ENCODE assay signal across 24 mouse cellular contexts in genomic region chr9:81217938-81218337, GRCm38 (mm10).
DNase-seq lines count a peak whose midpoint lies in the region; ATAC-seq and TF ChIP-seq lines count a peak whose summit lies in the region.
"Had no signal": no experiment of that assay in that cellular context is flagged by ENCODE, and none has a peak within 500 bp of the region (broad histone marks: within the 10 kb centered on the region; RNA-seq: fewer than 3 reads in every experiment).

No protein-coding gene starts in this region.

- no peaks in the 10 kb centered on the region for H3K79me2 ChIP-seq in MEL (ENCODE audit: control insufficient read depth, insufficient read depth, low read length, poor library complexity)

- H3K9ac ChIP-seq in intestine, postnatal 0 days (ENCODE audit: low read depth, low read length): no peak overlapping the region
- no peak overlapping the region for H3K9ac ChIP-seq in intestine, embryonic 15.5 days
- H3K9ac ChIP-seq in lung, embryonic 14.5 days: no peak overlapping the region
- no peak overlapping the region for H3K9ac ChIP-seq in MEL (ENCODE audit: control insufficient read depth, low read depth, low read length, poor library complexity, severe bottlenecking)
- H3K9ac ChIP-seq: embryonic facial prominence, embryonic 13.5 days; forebrain, embryonic 12.5 days; heart, embryonic 15.5 days; hindbrain, embryonic 14.5 days had no signal

- H3K4me1 ChIP-seq in intestine, postnatal 0 days (replicated peaks; ENCODE audit: control insufficient read depth, insufficient read depth, low read length): no peaks in the 10 kb centered on the region
- H3K4me1 ChIP-seq in intestine, embryonic 15.5 days (replicated peaks): no peaks in the 10 kb centered on the region
- H3K4me1 ChIP-seq in lung, embryonic 14.5 days (ENCODE audit: insufficient read depth): no peaks in the 10 kb centered on the region
- no peaks in the 10 kb centered on the region for H3K4me1 ChIP-seq in MEL (ENCODE audit: control insufficient read depth in 1 of 2, insufficient read depth in 2 of 2, low read length in 2 of 2)
- H3K4me1 ChIP-seq: embryonic facial prominence, embryonic 13.5 days; heart, embryonic 10.5 days; heart, embryonic 15.5 days had no signal

- H3K9me3 ChIP-seq in intestine, postnatal 0 days (ENCODE audit: control insufficient read depth): no peaks in the 10 kb centered on the region
- no peaks in the 10 kb centered on the region for H3K9me3 ChIP-seq in intestine, embryonic 15.5 days
- H3K9me3 ChIP-seq in lung, embryonic 14.5 days (ENCODE audit: low read depth, low read length): no peaks in the 10 kb centered on the region
- no peaks in the 10 kb centered on the region for H3K9me3 ChIP-seq in MEL (replicated peaks; ENCODE audit: insufficient read depth, low read length)
- H3K9me3 ChIP-seq: embryonic facial prominence, embryonic 13.5 days; heart, embryonic 10.5 days; heart, embryonic 15.5 days had no signal

- no peak for ATAC-seq in intestine, postnatal 0 days
- ATAC-seq in intestine, embryonic 15.5 days: no peak
- ATAC-seq in lung, embryonic 14.5 days (ENCODE audit: insufficient read depth): no peak
- ATAC-seq: activated CD4-positive, CD25-positive, alpha-beta regulatory T cell, adult 4 months; CD4-positive, CD25-positive, alpha-beta regulatory T cell, adult 4 months; Patski had no signal

- peak; percentile 22 for TF ChIP-seq CTCF in intestine, postnatal 0 days (IDR thresholded peaks at IDR 0.05; ENCODE audit: low read depth)
- TF ChIP-seq CTCF in lung, embryonic 14.5 days (IDR thresholded peaks at IDR 0.05; ENCODE audit: low read depth): 0 out of 2 replicates have a peak, but pooled peaks have one; percentile 2
- TF ChIP-seq CTCF in MEL (IDR thresholded peaks at IDR 0.05 in 2 of 3, conservative IDR thresholded peaks at IDR 0.05 in 1 of 3; ENCODE audit: control insufficient read depth in 1 of 3, insufficient read depth in 1 of 3, low read depth in 2 of 3, low read length in 3 of 3, poor library complexity in 1 of 3, severe bottlenecking in 1 of 3): peak in 1 of 3 experiments; percentile 41; a peak in 2 of 6 replicates

- no peak for DNase-seq in lung, embryonic 14.5 days
- DNase-seq in lung, adult 18-20 months: no peak
- DNase-seq in MEL (ENCODE audit: low read depth, low spot score): peak; percentile 16
- DNase-seq in spleen, adult 18-20 months: no peak
- no peak for DNase-seq in ovary, postnatal 36 days (ENCODE audit: low spot score)
- DNase-seq: adrenal gland, adult 2 months; adrenal gland, postnatal 25 days; B cell, adult 2 months; cerebellum, adult 18-20 months; cerebellum, adult 9-11 months; cerebellum, postnatal 36 days; gastrocnemius, adult 2 months; gastrocnemius, postnatal 25 days had no signal

- H3K4me2 ChIP-seq in intestine, postnatal 0 days (replicated peaks; ENCODE audit: low read depth): no peak overlapping the region
- no peak overlapping the region for H3K4me2 ChIP-seq in intestine, embryonic 15.5 days (replicated peaks)
- H3K4me2 ChIP-seq in lung, embryonic 14.5 days: no peak overlapping the region
- H3K4me2 ChIP-seq: embryonic facial prominence, embryonic 13.5 days; forebrain, embryonic 12.5 days; heart, embryonic 15.5 days; hindbrain, embryonic 14.5 days had no signal

- H3K27me3 ChIP-seq in intestine, postnatal 0 days (replicated peaks; ENCODE audit: control insufficient read depth, insufficient read depth, low read length): no peaks in the 10 kb centered on the region
- no peaks in the 10 kb centered on the region for H3K27me3 ChIP-seq in intestine, embryonic 15.5 days (replicated peaks)
- H3K27me3 ChIP-seq in lung, embryonic 14.5 days (ENCODE audit: insufficient read depth, low read length): no peaks in the 10 kb centered on the region
- H3K27me3 ChIP-seq in MEL (ENCODE audit: control insufficient read depth in 1 of 2, insufficient read depth in 2 of 2, low read length in 2 of 2): no peaks in the 10 kb centered on the region
- H3K27me3 ChIP-seq: embryonic facial prominence, embryonic 13.5 days; forebrain, embryonic 12.5 days; heart, embryonic 15.5 days; Patski had no signal

- TF ChIP-seq EP300 in MEL (IDR thresholded peaks at IDR 0.05; ENCODE audit: low read depth in 1 of 2, low read length in 2 of 2): no peak

- no peaks in the 10 kb centered on the region for H3K36me3 ChIP-seq in intestine, postnatal 0 days (ENCODE audit: control insufficient read depth, insufficient read depth)
- no peaks in the 10 kb centered on the region for H3K36me3 ChIP-seq in intestine, embryonic 15.5 days
- H3K36me3 ChIP-seq in lung, embryonic 14.5 days (ENCODE audit: insufficient read depth): no peaks in the 10 kb centered on the region
- H3K36me3 ChIP-seq in MEL (ENCODE audit: control insufficient read depth in 1 of 2, insufficient read depth in 2 of 2, low read length in 2 of 2): peaks cover 0 to 2% of the 10 kb centered on the region in 2 experiments; a peak in 1 of 4 replicates
- H3K36me3 ChIP-seq: embryonic facial prominence, embryonic 13.5 days; forebrain, embryonic 12.5 days; heart, embryonic 10.5 days; heart, embryonic 15.5 days; hindbrain, embryonic 10.5 days had no signal

- TF ChIP-seq POLR2A in MEL (IDR thresholded peaks at IDR 0.05; ENCODE audit: control insufficient read depth in 1 of 2, insufficient read depth in 1 of 2, low read depth in 1 of 2, low read length in 2 of 2, poor library complexity in 1 of 2): no peak

- 79% methylated on average over 1 of the region's 1 CpGs for WGBS in intestine, postnatal 0 days
- 84% methylated on average over 1 of the region's 1 CpGs for WGBS in intestine, embryonic 15.5 days
- WGBS in lung, embryonic 14.5 days: 67% methylated on average over 1 of the region's 1 CpGs

- H3K4me3 ChIP-seq in intestine, postnatal 0 days (ENCODE audit: low read depth, low read length): no peak overlapping the region
- H3K4me3 ChIP-seq in intestine, embryonic 15.5 days (replicated peaks): no peak overlapping the region
- no peak overlapping the region for H3K4me3 ChIP-seq in lung, embryonic 14.5 days (ENCODE audit: low read depth, low read length)
- H3K4me3 ChIP-seq in MEL (ENCODE audit: control insufficient read depth in 1 of 2, insufficient read depth in 1 of 2, low read depth in 2 of 2, low read length in 2 of 2): no peak overlapping the region
- H3K4me3 ChIP-seq: embryonic facial prominence, embryonic 13.5 days; forebrain, embryonic 12.5 days; gastrocnemius, adult 2 months; heart, embryonic 10.5 days; heart, embryonic 15.5 days; hindbrain, embryonic 10.5 days had no signal

- H3K27ac ChIP-seq in intestine, postnatal 0 days (ENCODE audit: low read depth, low read length): no peak overlapping the region
- H3K27ac ChIP-seq in intestine, embryonic 15.5 days: no peak overlapping the region
- H3K27ac ChIP-seq in lung, embryonic 14.5 days (ENCODE audit: low read depth): no peak overlapping the region
- no peak overlapping the region for H3K27ac ChIP-seq in MEL (ENCODE audit: control insufficient read depth, low read depth, low read length)
- H3K27ac ChIP-seq: embryonic facial prominence, embryonic 13.5 days; forebrain, embryonic 12.5 days; gastrocnemius, adult 2 months; heart, embryonic 10.5 days; heart, embryonic 15.5 days; hindbrain, embryonic 10.5 days; hindbrain, embryonic 14.5 days had no signal

- TF ChIP-seq RAD21 in MEL (IDR thresholded peaks at IDR 0.05; ENCODE audit: low read depth, low read length): peak; percentile 32

TF ChIP-seq in MEL, 35 proteins besides CTCF, POLR2A, EP300 and RAD21:
- 0 out of 2 replicates have a peak, but pooled peaks have one; percentile 14 for TF ChIP-seq ZC3H11A (IDR thresholded peaks at IDR 0.05; ENCODE audit: low read depth, low read length)
- TF ChIP-seq NELFE (IDR thresholded peaks at IDR 0.05; ENCODE audit: low read depth, low read length): no peak
- TF ChIP-seq GATA1 (IDR thresholded peaks at IDR 0.05; ENCODE audit: low read depth, low read length): no peak
- TF ChIP-seq TBP (IDR thresholded peaks at IDR 0.05; ENCODE audit: low read depth, low read length): no peak
- TF ChIP-seq HCFC1 (IDR thresholded peaks at IDR 0.05; ENCODE audit: low read depth, low read length): no peak
- TF ChIP-seq MAX (IDR thresholded peaks at IDR 0.05; ENCODE audit: low read length): no peak
- TF ChIP-seq POLR2AphosphoS5 (IDR thresholded peaks at IDR 0.05; ENCODE audit: borderline replicate concordance, low read depth, low read length): no peak
- TF ChIP-seq CHD2 (IDR thresholded peaks at IDR 0.05; ENCODE audit: low read length): no peak
- peak; percentile 57 for TF ChIP-seq SMC3 (IDR thresholded peaks at IDR 0.05; ENCODE audit: low read depth, low read length)
- no peak for TF ChIP-seq NRF1 (IDR thresholded peaks at IDR 0.05; ENCODE audit: insufficient read depth, low read depth, low read length, poor library complexity, severe bottlenecking)
- TF ChIP-seq GABPA (IDR thresholded peaks at IDR 0.05; ENCODE audit: low read depth, low read length): no peak
- TF ChIP-seq UBTF (IDR thresholded peaks at IDR 0.05; ENCODE audit: borderline replicate concordance, insufficient read depth, low read depth, low read length): no peak
